Mouse (Mus musculus): ENCODE results near the gene Stk38. TPM values are rescaled to one million over a fixed set of nuclear protein-coding genes. Genes with fewer than 3 reads are reported as not detected.

Stk38 gene
- total RNA-seq, 2 experiments from 2014 or later: 44.9 to 59.3 TPM

GRCm38 (mm10) chr17:28934120-28934916, 73.5 kb downstream of the Stk38 start:
- intact Hi-C loops (cut with DNase I): no loop called here
- DNase-seq (ENCODE audit: low spot score in 2 of 2): no peak

- DNase-seq (ENCODE audit: low spot score in 2 of 2): no peak
- intact Hi-C loops (cut with DNase I): no loop called here
Measured at GRCm38 (mm10) chr17:28932274-28932673, 75.5 kb downstream of the Stk38 start.

- intact Hi-C loops (cut with DNase I): no loop called here
- DNase-seq (ENCODE audit: low spot score in 2 of 2): no peak
Measured at GRCm38 (mm10) chr17:28931436-28932211, 76.2 kb downstream of the Stk38 start.

DNA sequence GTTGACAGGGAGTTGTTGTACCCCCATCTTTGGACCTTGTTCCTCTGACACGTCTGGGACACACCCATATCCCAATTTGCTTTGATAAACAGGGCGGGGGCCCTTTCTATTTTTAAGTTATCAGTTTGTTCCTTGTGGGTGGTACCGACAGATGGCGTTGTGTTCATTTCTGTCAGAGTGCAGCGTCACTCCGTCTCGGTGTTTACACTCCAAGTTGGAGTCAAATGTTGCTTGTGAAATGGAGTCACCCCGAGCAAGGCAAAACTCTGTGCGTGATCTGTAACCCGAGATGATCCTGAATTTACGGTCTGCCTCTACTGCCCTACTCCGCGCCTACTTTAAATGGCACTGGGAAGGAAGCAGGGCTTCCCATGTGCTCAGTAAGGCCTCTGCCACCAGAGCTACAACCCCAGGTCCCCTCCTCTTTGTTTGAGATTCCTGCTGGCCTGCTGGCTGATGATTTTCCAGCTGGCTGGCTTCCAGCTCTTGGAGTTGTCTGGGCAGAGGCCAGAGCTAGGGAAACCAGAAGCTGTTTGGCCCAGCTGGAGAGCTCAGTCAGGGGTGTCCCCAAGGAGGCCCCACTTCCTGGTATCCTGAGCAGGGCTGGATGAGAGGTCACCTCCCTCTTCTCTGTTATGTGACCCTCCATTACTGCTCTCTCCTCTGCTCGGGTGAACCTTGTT, 77.3 kb downstream of the Stk38 start:
- intact Hi-C loops (cut with DNase I): no loop called here
- DNase-seq (ENCODE audit: low spot score in 2 of 2): no peak

- no peak for DNase-seq (ENCODE audit: low spot score in 2 of 2)
- intact Hi-C loops (cut with DNase I): no loop called here
Measured at GRCm38 (mm10) chr17:28929369-28929768, 78.4 kb downstream of the Stk38 start.

- DNase-seq (ENCODE audit: low spot score in 2 of 2): no peak
- intact Hi-C loops (cut with DNase I): no loop called here
Measured at GRCm38 (mm10) chr17:28928004-28928403, 79.8 kb downstream of the Stk38 start.

DNA sequence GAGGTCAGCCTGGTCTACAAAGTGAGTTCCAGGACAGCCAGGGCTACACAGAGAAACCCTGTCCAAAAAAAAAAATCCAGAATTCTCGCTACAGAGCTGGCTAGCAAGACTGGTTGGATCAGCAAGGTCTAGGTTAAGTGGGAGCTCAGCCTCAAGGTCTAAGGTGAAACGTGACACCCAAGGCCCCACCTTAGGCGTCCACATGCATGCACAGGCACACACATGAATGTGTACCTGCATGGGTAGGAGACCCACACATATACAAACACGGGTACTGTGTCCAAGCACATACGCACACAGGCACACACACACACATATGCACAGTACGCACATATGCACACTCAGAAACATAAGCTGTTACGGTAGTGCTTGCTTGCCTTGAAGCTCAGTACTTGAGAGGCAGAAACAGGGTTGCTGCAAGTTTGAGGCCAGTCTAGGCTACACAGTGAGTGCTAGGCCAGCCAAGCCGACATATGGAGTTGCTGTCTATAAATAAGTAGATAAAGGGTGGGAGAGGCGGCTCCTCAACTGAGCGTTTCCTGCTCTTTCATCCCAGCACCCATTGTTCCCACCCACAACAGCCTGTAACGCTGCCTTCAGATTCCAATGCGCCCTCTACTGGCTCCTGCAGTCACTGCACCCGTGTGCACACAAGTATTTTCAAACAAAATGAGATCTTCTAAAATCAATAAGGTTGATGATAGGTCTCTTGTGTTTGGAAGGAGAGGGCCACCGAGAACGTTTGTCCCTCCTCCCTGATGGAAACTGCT, 80.7 kb downstream of the Stk38 start:
- intact Hi-C loops (cut with DNase I): loop anchor here (1.0 to 2.0 kb wide), 2 partner anchors 44 to 236 kb away; partner anchors contain the start of genes Mapk14 and Slc26a8
- DNase-seq (ENCODE audit: low spot score in 2 of 2): peak in 1 of 2 experiments; percentile 47

GRCm38 (mm10) chr17:28926380-28926779, 81.4 kb downstream of the Stk38 start:
- peak; percentile 81 to 86 for DNase-seq (ENCODE audit: low spot score in 2 of 2)
- intact Hi-C loops (cut with DNase I): loop anchor here (1.0 to 2.0 kb wide), 2 partner anchors 43 to 236 kb away; partner anchors contain the start of genes Mapk14 and Slc26a8

DNA sequence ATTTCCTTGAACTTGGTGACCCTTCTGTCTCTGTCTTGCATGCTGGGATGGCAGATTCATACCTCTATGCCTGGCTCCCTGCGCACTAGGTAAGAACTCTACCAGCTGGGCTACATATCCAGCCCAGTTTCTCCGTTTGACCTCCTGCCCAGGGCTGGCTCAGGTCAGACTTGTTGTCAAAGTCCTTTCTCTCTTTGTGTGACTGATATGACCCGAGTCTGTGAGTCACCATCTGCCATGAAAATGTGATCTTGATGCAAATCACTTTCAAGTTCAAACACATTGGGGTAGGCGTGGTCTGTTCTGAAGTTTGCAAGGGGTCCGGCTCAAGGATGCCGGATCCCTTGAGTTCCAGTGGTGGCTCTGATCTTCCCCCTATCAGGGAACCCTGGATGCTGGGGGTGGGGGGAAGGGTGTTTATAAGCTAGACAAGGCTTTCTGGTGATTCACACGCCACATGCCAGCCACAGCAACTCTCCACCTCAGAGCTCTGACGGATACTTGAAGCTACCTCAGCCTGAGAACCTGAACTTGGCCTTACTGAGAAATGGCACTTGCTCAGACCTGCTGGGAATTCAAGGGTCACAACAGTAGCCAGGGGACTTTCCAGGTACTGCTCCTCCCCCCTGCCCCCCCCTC, 82.7 kb downstream of the Stk38 start:
- intact Hi-C loops (cut with DNase I): loop anchor here (2.0 kb wide), 1 partner anchor 162 kb away; no protein-coding TSS in a partner anchor
- no peak for DNase-seq (ENCODE audit: low spot score in 2 of 2)

DNA sequence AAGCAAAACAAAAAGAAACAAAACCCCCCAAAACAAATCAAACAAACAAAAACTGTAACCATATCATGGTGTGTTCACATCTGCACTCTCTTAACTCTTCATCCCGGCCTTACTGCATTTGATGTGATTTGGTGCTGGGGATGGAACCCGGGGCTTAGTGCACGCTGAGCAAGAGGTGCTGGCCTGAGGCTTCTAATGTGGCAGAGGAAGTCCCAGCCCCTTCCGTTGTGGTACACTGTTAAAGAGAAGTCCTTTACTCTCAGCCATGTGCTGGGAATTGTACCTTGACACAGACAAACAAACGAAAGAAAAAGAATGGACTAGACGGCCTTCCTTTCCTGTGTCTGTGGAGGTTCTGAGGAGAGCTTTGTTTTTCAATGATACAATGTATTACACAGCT, 85.7 kb downstream of the Stk38 start:
- DNase-seq (ENCODE audit: low spot score in 2 of 2): no peak
- intact Hi-C loops (cut with DNase I): loop anchor here (2.0 kb wide), 1 partner anchor 13 kb away; no protein-coding TSS in a partner anchor

GRCm38 (mm10) chr17:28921086-28921485, 86.7 kb downstream of the Stk38 start:
- DNase-seq (ENCODE audit: low spot score in 2 of 2): no peak
- intact Hi-C loops (cut with DNase I): no loop called here

Other genes with a start within 250 kb of the Stk38 start
- gene Mapk13, start 238.7 kb downstream of the Stk38 start, total RNA-seq (2021): 1 to 10 TPM; 1.0 to 1.2 TPM
- gene Brpf3, start 206.9 kb downstream of the Stk38 start, total RNA-seq (2021): 10 to 100 TPM; 47.2 to 54.7 TPM
- under 1 TPM; 0.46 to 0.57 TPM for gene Pnpla1, start 149.6 kb downstream of the Stk38 start, total RNA-seq (2021)
- 10 to 100 TPM in 1 of 2 experiments, 1 to 10 TPM in 1; 9.5 to 11.4 TPM for gene 4930539E08Rik, start 92.7 kb downstream of the Stk38 start, total RNA-seq (2021)
- gene Pxt1, start 64.2 kb downstream of the Stk38 start, total RNA-seq (2021): not detected
- 10 to 100 TPM; 74.0 to 77.4 TPM for gene Kctd20, start 56.0 kb downstream of the Stk38 start, total RNA-seq (2021)
- 100 to 1,000 TPM; 113 to 117 TPM for gene Srsf3, start 24.6 kb upstream of the Stk38 start, total RNA-seq (2021)
- 10 to 100 TPM; 36.0 to 54.2 TPM for gene Cdkn1a, start 83.0 kb upstream of the Stk38 start, total RNA-seq (2021)
- gene Rab44, start 106.2 kb upstream of the Stk38 start, total RNA-seq (2021): under 1 TPM in 1 of 2 experiments, not detected in 1; 0.14 TPM
- 100 to 1,000 TPM; 121 to 149 TPM for gene Cpne5, start 230.2 kb upstream of the Stk38 start, total RNA-seq (2021)

Data from left cerebral cortex, postnatal 25 days (tissue).